Mouse (Mus musculus): Measurements from ENCODE around the gene Lrch3.
A peak's percentile ranks its signal among the peaks of the same experiment; 100 is the strongest.

Lrch3 gene

GRCm38 (mm10) chr16:32913937-32914881 is at the start of gene Lrch3:
Gene Lrch3 (plus strand): TSS chr16:32914100.
- TF ChIP-seq GATA4 (IDR thresholded peaks at IDR 0.05; ENCODE audit: insufficient replicate concordance, low read length), result no peak; the same call in 1 of the 2 replicates

- TF ChIP-seq GATA4 (IDR thresholded peaks at IDR 0.05; ENCODE audit: insufficient replicate concordance, low read length), result no peak
Observed at GRCm38 (mm10) chr16:32865401-32865800, 48.5 kb upstream of the Lrch3 start.

GRCm38 (mm10) chr16:32866713-32867112 is 47.2 kb upstream of the Lrch3 start:
- TF ChIP-seq GATA4 (IDR thresholded peaks at IDR 0.05; ENCODE audit: insufficient replicate concordance, low read length), result no peak

GRCm38 (mm10) chr16:32867919-32868552 is 45.9 kb upstream of the Lrch3 start:
- no peak for TF ChIP-seq GATA4 (IDR thresholded peaks at IDR 0.05; ENCODE audit: insufficient replicate concordance, low read length)

GRCm38 (mm10) chr16:32870231-32870630 is 43.7 kb upstream of the Lrch3 start:
- TF ChIP-seq GATA4 (IDR thresholded peaks at IDR 0.05; ENCODE audit: insufficient replicate concordance, low read length), result no peak

- no peak for TF ChIP-seq GATA4 (IDR thresholded peaks at IDR 0.05; ENCODE audit: insufficient replicate concordance, low read length)
Observed at GRCm38 (mm10) chr16:32873366-32873765, 40.5 kb upstream of the Lrch3 start.

- no peak for TF ChIP-seq GATA4 (IDR thresholded peaks at IDR 0.05; ENCODE audit: insufficient replicate concordance, low read length)
Observed at GRCm38 (mm10) chr16:32875847-32876246, 38.1 kb upstream of the Lrch3 start.

- no peak for TF ChIP-seq GATA4 (IDR thresholded peaks at IDR 0.05; ENCODE audit: insufficient replicate concordance, low read length)
Observed at GRCm38 (mm10) chr16:32876831-32877230, 37.1 kb upstream of the Lrch3 start.

- peak; percentile 50; the same call in 1 of the 2 replicates for TF ChIP-seq GATA4 (IDR thresholded peaks at IDR 0.05; ENCODE audit: insufficient replicate concordance, low read length)
Observed at GRCm38 (mm10) chr16:32877343-32878156, 36.4 kb upstream of the Lrch3 start, which contains the start of the genes Fyttd1 and Rubcn. Gene Fyttd1 (plus strand): TSS chr16:32877500. Gene Rubcn (minus strand): TSS chr16:32877766.

- TF ChIP-seq GATA4 (IDR thresholded peaks at IDR 0.05; ENCODE audit: insufficient replicate concordance, low read length), result no peak
Observed at GRCm38 (mm10) chr16:32878157-32878598, 35.7 kb upstream of the Lrch3 start.

GRCm38 (mm10) chr16:32878972-32879926 is 34.7 kb upstream of the Lrch3 start:
- TF ChIP-seq GATA4 (IDR thresholded peaks at IDR 0.05; ENCODE audit: insufficient replicate concordance, low read length), result no peak

- no peak for TF ChIP-seq GATA4 (IDR thresholded peaks at IDR 0.05; ENCODE audit: insufficient replicate concordance, low read length)
Observed at GRCm38 (mm10) chr16:32881538-32881937, 32.4 kb upstream of the Lrch3 start.

GRCm38 (mm10) chr16:32887996-32888395 is 25.9 kb upstream of the Lrch3 start:
- no peak for TF ChIP-seq GATA4 (IDR thresholded peaks at IDR 0.05; ENCODE audit: insufficient replicate concordance, low read length)

GRCm38 (mm10) chr16:32889881-32890280 is 24.0 kb upstream of the Lrch3 start:
- TF ChIP-seq GATA4 (IDR thresholded peaks at IDR 0.05; ENCODE audit: insufficient replicate concordance, low read length), result no peak
